In genomic region chr11:120316690-120317254, GRCm38 (mm10) we compare ENCODE assay signal across 9 mouse cellular contexts. TPM values are rescaled to one million over a fixed set of nuclear protein-coding genes. Genes with fewer than 3 reads are reported as not detected.
DNase-seq lines count a peak whose midpoint lies in the region; ATAC-seq and TF ChIP-seq lines count a peak whose summit lies in the region.
"Had no signal": no experiment of that assay in that cellular context is flagged by ENCODE, and none has a peak within 500 bp of the region (broad histone marks: within the 10 kb centered on the region; RNA-seq: fewer than 3 reads in every experiment).

No protein-coding gene starts in this region.

- peak; percentile 29 for ATAC-seq in heart, embryonic 16.5 days (replicated peaks; ENCODE audit: extremely low read depth, insufficient read depth, low FRiP score)

- peak in 1 of 2 experiments; percentile 10; a peak in 2 of 4 replicates for TF ChIP-seq POLR2A in MEL (IDR thresholded peaks at IDR 0.05; ENCODE audit: control insufficient read depth in 1 of 2, insufficient read depth in 1 of 2, low read depth in 1 of 2, low read length in 2 of 2, poor library complexity in 1 of 2)

- peaks cover 2 to 13% of the 10 kb centered on the region in 2 experiments; a peak in 3 of 4 replicates for H3K4me1 ChIP-seq in MEL (ENCODE audit: control insufficient read depth in 1 of 2, insufficient read depth in 2 of 2, low read length in 2 of 2)
- H3K4me1 ChIP-seq in heart, embryonic 16.5 days (ENCODE audit: control insufficient read depth, insufficient read depth, low read length), result peaks cover 23% of the 10 kb centered on the region
- peaks cover 42% of the 10 kb centered on the region for H3K4me1 ChIP-seq in megakaryocyte, embryonic 14.5 days

- no peaks in the 10 kb centered on the region for H3K9me3 ChIP-seq in MEL (replicated peaks; ENCODE audit: insufficient read depth, low read length)
- H3K9me3 ChIP-seq in heart, embryonic 16.5 days (replicated peaks; ENCODE audit: control insufficient read depth, low read length), result no peaks in the 10 kb centered on the region
- H3K9me3 ChIP-seq in megakaryocyte, embryonic 14.5 days, result 0 out of 2 replicates have a peak, but pooled peaks cover 4% of the 10 kb centered on the region

- 7% methylated on average over 13 of the region's 13 CpGs for WGBS in heart, embryonic 16.5 days

- no peaks in the 10 kb centered on the region for H3K27me3 ChIP-seq in MEL (ENCODE audit: control insufficient read depth in 1 of 2, insufficient read depth in 2 of 2, low read length in 2 of 2)
- H3K27me3 ChIP-seq in heart, embryonic 16.5 days (ENCODE audit: control insufficient read depth, insufficient read depth, low read length), result no peaks in the 10 kb centered on the region
- H3K27me3 ChIP-seq in megakaryocyte, embryonic 14.5 days (replicated peaks), result no peaks in the 10 kb centered on the region

- peaks cover 2% of the 10 kb centered on the region; the same call in 1 of the 2 replicates for H3K79me2 ChIP-seq in MEL (ENCODE audit: control insufficient read depth, insufficient read depth, low read length, poor library complexity)

- H3K4me2 ChIP-seq in heart, embryonic 16.5 days (ENCODE audit: low read depth, low read length), result peak overlapping the region; percentile 68

- no peak for TF ChIP-seq RAD21 in MEL (IDR thresholded peaks at IDR 0.05; ENCODE audit: low read depth, low read length)

- peaks cover 0 to 7% of the 10 kb centered on the region in 2 experiments; a peak in 2 of 4 replicates for H3K36me3 ChIP-seq in MEL (ENCODE audit: control insufficient read depth in 1 of 2, insufficient read depth in 2 of 2, low read length in 2 of 2)
- H3K36me3 ChIP-seq in heart, embryonic 16.5 days (ENCODE audit: control insufficient read depth, insufficient read depth), result no peaks in the 10 kb centered on the region
- no peaks in the 10 kb centered on the region for H3K36me3 ChIP-seq in megakaryocyte, embryonic 14.5 days (replicated peaks; ENCODE audit: low read length)

- H3K9ac ChIP-seq in MEL (ENCODE audit: control insufficient read depth, low read depth, low read length, poor library complexity, severe bottlenecking), result peak overlapping the region; percentile 77
- H3K9ac ChIP-seq in heart, embryonic 16.5 days (ENCODE audit: low read length), result peak overlapping the region; percentile 87

- H3K4me3 ChIP-seq in MEL (ENCODE audit: control insufficient read depth in 1 of 2, insufficient read depth in 1 of 2, low read depth in 2 of 2, low read length in 2 of 2), result peak overlapping the region; percentile 59 to 65
- peak overlapping the region; percentile 61 for H3K4me3 ChIP-seq in heart, embryonic 16.5 days (ENCODE audit: low read length)
- peak overlapping the region; percentile 93 for H3K4me3 ChIP-seq in megakaryocyte, embryonic 14.5 days (replicated peaks)

- no peak for TF ChIP-seq EP300 in MEL (IDR thresholded peaks at IDR 0.05; ENCODE audit: low read depth in 1 of 2, low read length in 2 of 2)

- no peak for TF ChIP-seq CTCF in MEL (IDR thresholded peaks at IDR 0.05 in 2 of 3, conservative IDR thresholded peaks at IDR 0.05 in 1 of 3; ENCODE audit: control insufficient read depth in 1 of 3, insufficient read depth in 1 of 3, low read depth in 2 of 3, low read length in 3 of 3, poor library complexity in 1 of 3, severe bottlenecking in 1 of 3)

- DNase-seq in cerebellum, adult 11 months, result peak; percentile 29
- no peak for DNase-seq in cerebellum, adult 11-12 months
- DNase-seq in MEL (ENCODE audit: low read depth, low spot score), result peak; percentile 80
- peak; percentile 61 to 68 for DNase-seq in kidney, postnatal 4 days
- DNase-seq in thymus, postnatal 36 days, result peak; percentile 52 to 68
- DNase-seq in right cerebral cortex, adult 18-20 months, result no peak

- H3K27ac ChIP-seq in MEL (ENCODE audit: control insufficient read depth, low read depth, low read length), result peak overlapping the region; percentile 93
- H3K27ac ChIP-seq in heart, embryonic 16.5 days (ENCODE audit: low read length), result peak overlapping the region; percentile 99

TF ChIP-seq in MEL, 35 proteins besides CTCF, POLR2A, EP300 and RAD21:
- TF ChIP-seq JUND (IDR thresholded peaks at IDR 0.05; ENCODE audit: low read depth, low read length) (no peak), HCFC1 (IDR thresholded peaks at IDR 0.05; ENCODE audit: low read depth, low read length) (peak; percentile 33; the same call in 1 of the 2 replicates), NELFE (IDR thresholded peaks at IDR 0.05; ENCODE audit: low read depth, low read length) (peak; percentile 48), MYC (IDR thresholded peaks at IDR 0.05; ENCODE audit: low read depth, low read length) (no peak), ELF1 (IDR thresholded peaks at IDR 0.05; ENCODE audit: low read depth, low read length) (peak; percentile 69), MAX (IDR thresholded peaks at IDR 0.05; ENCODE audit: low read length) (peak; percentile 72; the same call in 1 of the 2 replicates), TCF12 (IDR thresholded peaks at IDR 0.05; ENCODE audit: low read depth, low read length) (peak; percentile 27; the same call in 1 of the 2 replicates), CHD1 (IDR thresholded peaks at IDR 0.05; ENCODE audit: low read depth, low read length) (0 out of 2 replicates have a peak, but pooled peaks have one; percentile 72), ZC3H11A (IDR thresholded peaks at IDR 0.05; ENCODE audit: low read depth, low read length) (0 out of 2 replicates have a peak, but pooled peaks have one; percentile 16), ZNF384 (IDR thresholded peaks at IDR 0.05; ENCODE audit: low read depth, low read length) (no peak), MAFK (IDR thresholded peaks at IDR 0.05; ENCODE audit: borderline replicate concordance, low read depth, low read length) (no peak), ZMIZ1 (IDR thresholded peaks at IDR 0.05; ENCODE audit: low read depth, low read length) (no peak; the same call in 1 of the 2 replicates), BHLHE40 (IDR thresholded peaks at IDR 0.05; ENCODE audit: borderline replicate concordance, low read depth, low read length) (no peak), E2F4 (IDR thresholded peaks at IDR 0.05; ENCODE audit: borderline replicate concordance, low read depth, low read length) (peak; percentile 40; the same call in 1 of the 2 replicates), UBTF (IDR thresholded peaks at IDR 0.05; ENCODE audit: borderline replicate concordance, insufficient read depth, low read depth, low read length) (0 out of 2 replicates have a peak, but pooled peaks have one; percentile 61), MXI1 (IDR thresholded peaks at IDR 0.05; ENCODE audit: low read depth, low read length) (peak; percentile 56; the same call in 1 of the 2 replicates), GATA1 (IDR thresholded peaks at IDR 0.05; ENCODE audit: low read depth, low read length) (no peak), TBP (IDR thresholded peaks at IDR 0.05; ENCODE audit: low read depth, low read length) (peak; percentile 74), POLR2AphosphoS2 (IDR thresholded peaks at IDR 0.05; ENCODE audit: low read length) (no peak)
TF ChIP-seq in MEL: peak in this region for 11.

RNA-seq across cellular contexts. Expression of gene Actg1, which starts 31.6 kb away (rescaled TPM):
- total RNA-seq in MEL (2012; rRNA removed), result 1,328 and 1,871 TPM in 2 replicates
- polyA plus RNA-seq in MEL (2012; ENCODE audit: insufficient read depth in 1 of 2, insufficient read length in 2 of 2, low read depth in 1 of 2, low replicate concordance in 2 of 2, missing spikeins in 1 of 2), result 1,000 to 10,000 TPM in 1 of 2 experiments, 100 to 1,000 TPM in 1; 899 to 1,784 TPM
- polyA plus RNA-seq in heart, embryonic 16.5 days (2015; fragmentation: Nextera tagmentation; extraction: Ambion mirVana), result 1,134 and 1,179 TPM in 2 replicates
- polyA plus RNA-seq in megakaryocyte, embryonic 14.5 days (2012; ENCODE audit: insufficient read depth, low replicate concordance), result 2,399 and 2,630 TPM in 2 replicates

RNA-seq across cellular contexts. Expression of gene Fscn2, which starts 44.6 kb away (rescaled TPM):
- total RNA-seq in MEL (2012; rRNA removed), result 0.29 and 0.62 TPM in 2 replicates
- polyA plus RNA-seq in MEL (2012; ENCODE audit: insufficient read depth in 1 of 2, insufficient read length in 2 of 2, low read depth in 1 of 2, low replicate concordance in 2 of 2, missing spikeins in 1 of 2), result under 1 TPM in 1 of 2 experiments, not detected in 1; 0.61 TPM
- polyA plus RNA-seq in heart, embryonic 16.5 days (2015; fragmentation: Nextera tagmentation; extraction: Ambion mirVana), result 0.71 and 0.91 TPM in 2 replicates
- polyA plus RNA-seq in megakaryocyte, embryonic 14.5 days (2012; ENCODE audit: insufficient read depth, low replicate concordance), result 1.7 and 3.0 TPM in 2 replicates
- total RNA-seq: heart, postnatal 14 days had no signal

Comparison
In these comparisons a context has a peak if more than half of its experiments do, and no peak if none do; other contexts are left out.
1. DNase-seq: peak in cerebellum, adult 11 months (single experiment), MEL (single experiment), kidney, postnatal 4 days (2 of 2) and thymus, postnatal 36 days (2 of 2); none in cerebellum, adult 11-12 months (single experiment) and right cerebral cortex, adult 18-20 months (single experiment).
2. Peak in every context shown above with its lines, with median percentiles within 50 percentile points of each other: H3K4me3 ChIP-seq.